Comparison of ENCODE assay signal across 20 mouse cellular contexts in genomic region chr11:3462846-3463245, GRCm38 (mm10). TPM values are rescaled to one million over a fixed set of nuclear protein-coding genes. Genes with fewer than 3 reads are reported as not detected.
A peak's percentile ranks its signal among the peaks of the same experiment; 100 is the strongest.
DNase-seq lines count a peak whose midpoint lies in the region; ATAC-seq and TF ChIP-seq lines count a peak whose summit lies in the region.
"Had no signal": no experiment of that assay in that cellular context is flagged by ENCODE, and none has a peak within 500 bp of the region (broad histone marks: within the 10 kb centered on the region; RNA-seq: fewer than 3 reads in every experiment).

No protein-coding gene starts in this region.

- no peak for TF ChIP-seq POLR2A in lung, adult 2 months (IDR thresholded peaks at IDR 0.05; ENCODE audit: borderline replicate concordance, extremely low read depth, low read depth, low read length)

- 78% methylated on average over 1 of the region's 1 CpGs for WGBS in embryonic facial prominence, embryonic 13.5 days
- 84% methylated on average over 1 of the region's 1 CpGs for WGBS in embryonic facial prominence, embryonic 10.5 days
- 91% methylated on average over 1 of the region's 1 CpGs for WGBS in midbrain, embryonic 11.5 days
- 93% methylated on average over 1 of the region's 1 CpGs for WGBS in midbrain, embryonic 13.5 days
- 91% methylated on average over 1 of the region's 1 CpGs for WGBS in lung, adult 2 months

- no peak for TF ChIP-seq CTCF in lung, adult 2 months (IDR thresholded peaks at IDR 0.05; ENCODE audit: insufficient read depth, low read length)

- H3K36me3 ChIP-seq in embryonic facial prominence, embryonic 13.5 days = no peaks in the 10 kb centered on the region
- H3K36me3 ChIP-seq in embryonic facial prominence, embryonic 10.5 days (replicated peaks) = no peaks in the 10 kb centered on the region
- H3K36me3 ChIP-seq in midbrain, embryonic 11.5 days (ENCODE audit: control insufficient read depth, insufficient read depth, low read length) = no peaks in the 10 kb centered on the region
- no peaks in the 10 kb centered on the region; the same call in 1 of the 2 replicates for H3K36me3 ChIP-seq in midbrain, embryonic 13.5 days
- H3K36me3 ChIP-seq: forebrain, embryonic 15.5 days; G1E had no signal

- peaks cover 9% of the 10 kb centered on the region; the same call in 1 of the 2 replicates for H3K4me1 ChIP-seq in embryonic facial prominence, embryonic 13.5 days
- H3K4me1 ChIP-seq in embryonic facial prominence, embryonic 10.5 days = no peaks in the 10 kb centered on the region
- no peaks in the 10 kb centered on the region for H3K4me1 ChIP-seq in midbrain, embryonic 11.5 days (ENCODE audit: control insufficient read depth, insufficient read depth, low read length)
- H3K4me1 ChIP-seq in midbrain, embryonic 13.5 days (replicated peaks) = no peaks in the 10 kb centered on the region
- no peaks in the 10 kb centered on the region for H3K4me1 ChIP-seq in lung, adult 2 months (ENCODE audit: control insufficient read depth, insufficient read depth, low read length)
- H3K4me1 ChIP-seq: forebrain, embryonic 13.5 days; forebrain, embryonic 15.5 days had no signal

- no peak overlapping the region for H3K9ac ChIP-seq in embryonic facial prominence, embryonic 13.5 days
- H3K9ac ChIP-seq in midbrain, embryonic 11.5 days (ENCODE audit: low read length) = no peak overlapping the region
- no peak overlapping the region for H3K9ac ChIP-seq in midbrain, embryonic 13.5 days (replicated peaks)
- H3K9ac ChIP-seq: forebrain, embryonic 13.5 days; forebrain, embryonic 15.5 days; forebrain, postnatal 0 days had no signal

- DNase-seq in embryonic facial prominence, embryonic 10.5 days (ENCODE audit: low spot score) = no peak
- peak; percentile 78 for DNase-seq in midbrain, embryonic 11.5 days (ENCODE audit: low spot score, missing footprints)
- DNase-seq in lung, adult 2 months = no peak
- DNase-seq: adrenal gland, adult 2 months; adrenal gland, postnatal 10 days; adrenal gland, postnatal 25 days; B cell, adult 2 months; cerebellum, adult 11 months; cerebellum, adult 18-20 months; cerebellum, adult 8-10 months; cerebellum, postnatal 10 days; cerebellum, postnatal 25 days; forebrain, postnatal 0 days had no signal

- H3K27me3 ChIP-seq in embryonic facial prominence, embryonic 13.5 days = no peaks in the 10 kb centered on the region
- H3K27me3 ChIP-seq in embryonic facial prominence, embryonic 10.5 days (replicated peaks; ENCODE audit: low read depth, poor library complexity, severe bottlenecking) = no peaks in the 10 kb centered on the region
- no peaks in the 10 kb centered on the region for H3K27me3 ChIP-seq in midbrain, embryonic 11.5 days (ENCODE audit: control insufficient read depth, insufficient read depth, low read length)
- no peaks in the 10 kb centered on the region for H3K27me3 ChIP-seq in midbrain, embryonic 13.5 days
- H3K27me3 ChIP-seq: CH12.LX; forebrain, embryonic 13.5 days; forebrain, embryonic 15.5 days had no signal

- no peak overlapping the region for H3K4me2 ChIP-seq in embryonic facial prominence, embryonic 13.5 days
- no peak overlapping the region for H3K4me2 ChIP-seq in midbrain, embryonic 11.5 days
- no peak overlapping the region for H3K4me2 ChIP-seq in midbrain, embryonic 13.5 days (replicated peaks)
- H3K4me2 ChIP-seq: forebrain, embryonic 13.5 days; forebrain, embryonic 15.5 days had no signal

- peak overlapping the region; percentile 22; the same call in 1 of the 2 replicates for H3K27ac ChIP-seq in embryonic facial prominence, embryonic 13.5 days
- no peak overlapping the region for H3K27ac ChIP-seq in embryonic facial prominence, embryonic 10.5 days (replicated peaks)
- no peak overlapping the region for H3K27ac ChIP-seq in midbrain, embryonic 11.5 days (ENCODE audit: low read depth, low read length)
- no peak overlapping the region for H3K27ac ChIP-seq in midbrain, embryonic 13.5 days
- H3K27ac ChIP-seq: forebrain, embryonic 13.5 days; forebrain, embryonic 15.5 days had no signal

- H3K9me3 ChIP-seq in embryonic facial prominence, embryonic 13.5 days = no peaks in the 10 kb centered on the region
- H3K9me3 ChIP-seq in embryonic facial prominence, embryonic 10.5 days = no peaks in the 10 kb centered on the region
- H3K9me3 ChIP-seq in midbrain, embryonic 11.5 days (ENCODE audit: control insufficient read depth, low read length) = no peaks in the 10 kb centered on the region
- 0 out of 2 replicates have a peak, but pooled peaks cover 5% of the 10 kb centered on the region for H3K9me3 ChIP-seq in midbrain, embryonic 13.5 days
- H3K9me3 ChIP-seq: forebrain, embryonic 13.5 days; forebrain, embryonic 15.5 days; G1E had no signal

- ATAC-seq in embryonic facial prominence, embryonic 13.5 days (ENCODE audit: insufficient number of reproducible peaks, insufficient read depth, low FRiP score, low TSS enrichment, low read depth) = no peak
- ATAC-seq in midbrain, embryonic 11.5 days (ENCODE audit: low FRiP score) = no peak
- ATAC-seq in midbrain, embryonic 13.5 days = no peak
- ATAC-seq: CD4-positive, CD25-positive, alpha-beta regulatory T cell, adult 4 months; forebrain, embryonic 13.5 days; forebrain, embryonic 15.5 days; forebrain, postnatal 0 days had no signal

- no peak overlapping the region for H3K4me3 ChIP-seq in embryonic facial prominence, embryonic 13.5 days
- no peak overlapping the region for H3K4me3 ChIP-seq in embryonic facial prominence, embryonic 10.5 days
- no peak overlapping the region for H3K4me3 ChIP-seq in midbrain, embryonic 11.5 days (ENCODE audit: low read depth, low read length)
- no peak overlapping the region for H3K4me3 ChIP-seq in midbrain, embryonic 13.5 days (replicated peaks)
- no peak overlapping the region for H3K4me3 ChIP-seq in lung, adult 2 months (replicated peaks; ENCODE audit: extremely low read depth, low read depth, low read length)
- H3K4me3 ChIP-seq: forebrain, embryonic 13.5 days; forebrain, embryonic 15.5 days had no signal

RNA-seq across cellular contexts. Expression of gene Rnf185, which starts 10.7 kb away (rescaled TPM):
- 34.0 and 34.1 TPM in 2 replicates for polyA plus RNA-seq in embryonic facial prominence, embryonic 13.5 days (2015; fragmentation: Nextera tagmentation; extraction: Ambion mirVana)
- polyA plus RNA-seq in embryonic facial prominence, embryonic 10.5 days (2016; fragmentation: Nextera tagmentation; extraction: Ambion mirVana) = 37.6 and 40.2 TPM in 2 replicates
- polyA plus RNA-seq in midbrain, embryonic 11.5 days (2014; fragmentation: Nextera tagmentation; extraction: Ambion mirVana) = 51.9 and 54.3 TPM in 2 replicates
- 46.6 and 49.3 TPM in 2 replicates for polyA plus RNA-seq in midbrain, embryonic 13.5 days (2015; fragmentation: Nextera tagmentation; extraction: Ambion mirVana)
- 25.6 and 36.4 TPM in 2 replicates for polyA plus RNA-seq in lung, adult 2 months (2012; rRNA removed)

RNA-seq across cellular contexts. Expression of gene Pla2g3, which starts 25.2 kb away (rescaled TPM):
- polyA plus RNA-seq in embryonic facial prominence, embryonic 13.5 days (2015; fragmentation: Nextera tagmentation; extraction: Ambion mirVana) = 0.51 and 0.60 TPM in 2 replicates
- polyA plus RNA-seq in embryonic facial prominence, embryonic 10.5 days (2016; fragmentation: Nextera tagmentation; extraction: Ambion mirVana) = 1.6 and 2.0 TPM in 2 replicates
- polyA plus RNA-seq in midbrain, embryonic 11.5 days (2014; fragmentation: Nextera tagmentation; extraction: Ambion mirVana) = 0.38 and 0.54 TPM in 2 replicates
- 0.52 and 0.67 TPM in 2 replicates for polyA plus RNA-seq in midbrain, embryonic 13.5 days (2015; fragmentation: Nextera tagmentation; extraction: Ambion mirVana)
- 0.50 and 3.1 TPM in 2 replicates for polyA plus RNA-seq in lung, adult 2 months (2012; rRNA removed)
- polyA plus RNA-seq: G1E had no signal

RNA-seq across cellular contexts. Expression of gene Inpp5j, which starts 41.8 kb away (rescaled TPM):
- 0.48 and 0.85 TPM in 2 replicates for polyA plus RNA-seq in embryonic facial prominence, embryonic 13.5 days (2015; fragmentation: Nextera tagmentation; extraction: Ambion mirVana)
- 0.13 and 0.25 TPM in 2 replicates for polyA plus RNA-seq in embryonic facial prominence, embryonic 10.5 days (2016; fragmentation: Nextera tagmentation; extraction: Ambion mirVana)
- polyA plus RNA-seq in midbrain, embryonic 11.5 days (2014; fragmentation: Nextera tagmentation; extraction: Ambion mirVana) = 0.07 and 0.16 TPM in 2 replicates
- 1.4 and 1.7 TPM in 2 replicates for polyA plus RNA-seq in midbrain, embryonic 13.5 days (2015; fragmentation: Nextera tagmentation; extraction: Ambion mirVana)
- polyA plus RNA-seq in lung, adult 2 months (2012; rRNA removed) = 2.3 and 2.7 TPM in 2 replicates
- polyA plus RNA-seq: G1E had no signal

RNA-seq across cellular contexts. Expression of gene Selenom, which starts 51.6 kb away (rescaled TPM):
- 128 and 132 TPM in 2 replicates for polyA plus RNA-seq in embryonic facial prominence, embryonic 13.5 days (2015; fragmentation: Nextera tagmentation; extraction: Ambion mirVana)
- polyA plus RNA-seq in embryonic facial prominence, embryonic 10.5 days (2016; fragmentation: Nextera tagmentation; extraction: Ambion mirVana) = 39.3 and 50.2 TPM in 2 replicates
- polyA plus RNA-seq in midbrain, embryonic 11.5 days (2014; fragmentation: Nextera tagmentation; extraction: Ambion mirVana) = 55.9 and 58.9 TPM in 2 replicates
- polyA plus RNA-seq in midbrain, embryonic 13.5 days (2015; fragmentation: Nextera tagmentation; extraction: Ambion mirVana) = 30.3 and 32.0 TPM in 2 replicates
- polyA plus RNA-seq in lung, adult 2 months (2012; rRNA removed) = 111 and 138 TPM in 2 replicates
- polyA plus RNA-seq: G1E had no signal

RNA-seq across cellular contexts. Expression of gene Limk2, which starts 53.9 kb away (rescaled TPM):
- 80.5 and 84.3 TPM in 2 replicates for polyA plus RNA-seq in embryonic facial prominence, embryonic 13.5 days (2015; fragmentation: Nextera tagmentation; extraction: Ambion mirVana)
- 57.9 and 60.5 TPM in 2 replicates for polyA plus RNA-seq in embryonic facial prominence, embryonic 10.5 days (2016; fragmentation: Nextera tagmentation; extraction: Ambion mirVana)
- polyA plus RNA-seq in midbrain, embryonic 11.5 days (2014; fragmentation: Nextera tagmentation; extraction: Ambion mirVana) = 62.6 and 63.4 TPM in 2 replicates
- 134 and 138 TPM in 2 replicates for polyA plus RNA-seq in midbrain, embryonic 13.5 days (2015; fragmentation: Nextera tagmentation; extraction: Ambion mirVana)
- polyA plus RNA-seq in lung, adult 2 months (2012; rRNA removed) = 94.3 and 142 TPM in 2 replicates
